Mouse (Mus musculus): Measurements from ENCODE around the gene Tmem252. TPM values are rescaled to one million over a fixed set of nuclear protein-coding genes. Genes with fewer than 3 reads are reported as not detected.
"Not testable (repeated sequence)": the region's sequence is repeated elsewhere in the genome, so short reads cannot be mapped to it uniquely, and the experiment has no call there.

Gene Tmem252
- polyA plus RNA-seq, 1 experiment = 0.40 TPM

DNA sequence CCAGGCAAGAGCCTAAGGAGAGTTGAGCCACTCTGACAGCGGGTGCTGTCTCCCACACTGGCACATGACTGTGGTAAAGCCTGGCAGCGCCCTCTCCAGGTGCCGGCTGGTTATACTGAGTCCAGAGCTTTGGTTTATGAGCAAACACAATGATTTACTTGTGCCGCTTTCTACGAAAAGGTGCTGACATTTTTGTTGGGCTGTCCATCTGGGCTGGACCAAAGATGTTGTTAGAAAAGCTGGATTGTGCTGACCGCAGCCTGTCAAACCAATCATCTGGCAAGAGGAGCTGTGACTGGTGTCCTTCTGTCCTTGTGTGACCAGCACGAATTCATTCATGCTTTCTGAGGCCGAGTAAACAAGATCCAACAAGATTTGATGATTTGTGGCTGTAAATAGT, 27.9 kb downstream of the Tmem252 start:
- no peak for TF ChIP-seq CTCF (IDR thresholded peaks at IDR 0.05; ENCODE audit: control insufficient read depth, insufficient read depth, low read length)
- TF ChIP-seq POLR2A (IDR thresholded peaks at IDR 0.05; ENCODE audit: borderline replicate concordance, control insufficient read depth, low read depth, low read length) = no peak
- Histone ChIP-seq H3K27ac (ENCODE audit: control insufficient read depth, insufficient read depth, low read depth, low read length, poor library complexity) (no peak overlapping the region), H3K4me1 (ENCODE audit: control insufficient read depth, insufficient read depth, low read length) (no peaks in the 10 kb centered on the region; the same call in 1 of the 2 replicates), H3K4me3 (replicated peaks; ENCODE audit: control insufficient read depth, low read depth, low read length) (no peak overlapping the region)
- 76% methylated on average over 8 of the region's 8 CpGs for WGBS

DNA sequence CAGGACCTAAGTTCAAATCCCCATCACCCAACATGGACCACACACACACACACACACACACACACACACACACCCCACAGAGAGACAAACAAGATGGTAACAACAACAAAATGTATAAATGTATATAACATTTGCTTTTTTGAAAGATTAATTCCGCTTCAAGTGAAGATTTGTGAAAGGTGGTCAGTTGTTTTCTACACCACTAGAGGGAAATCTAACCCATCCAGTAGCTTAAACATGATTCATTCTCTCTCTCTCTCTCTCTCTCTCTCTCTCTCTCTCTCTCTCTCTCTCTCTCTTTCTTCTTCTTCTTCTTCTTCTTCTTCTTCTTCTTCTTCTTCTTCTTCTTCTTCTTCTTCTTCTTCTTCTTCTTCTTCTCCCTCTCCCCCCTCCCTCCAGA, 29.4 kb downstream of the Tmem252 start:
- not testable (repeated sequence) for H3K4me3 ChIP-seq (replicated peaks; ENCODE audit: control insufficient read depth, low read depth, low read length); H3K27ac ChIP-seq (ENCODE audit: control insufficient read depth, insufficient read depth, low read depth, low read length, poor library complexity); H3K4me1 ChIP-seq (ENCODE audit: control insufficient read depth, insufficient read depth, low read length)
- WGBS = 39% methylated on average over 1 of the region's 1 CpGs

- Histone ChIP-seq H3K4me3 (replicated peaks; ENCODE audit: control insufficient read depth, low read depth, low read length) (no peak overlapping the region), H3K27ac (ENCODE audit: control insufficient read depth, insufficient read depth, low read depth, low read length, poor library complexity) (no peak overlapping the region), H3K4me1 (ENCODE audit: control insufficient read depth, insufficient read depth, low read length) (no peaks in the 10 kb centered on the region; the same call in 1 of the 2 replicates)
- TF ChIP-seq CTCF (IDR thresholded peaks at IDR 0.05; ENCODE audit: control insufficient read depth, insufficient read depth, low read length) (no peak), POLR2A (IDR thresholded peaks at IDR 0.05; ENCODE audit: borderline replicate concordance, control insufficient read depth, low read depth, low read length) (no peak)
- 41% methylated on average over 8 of the region's 8 CpGs for WGBS
Measured at GRCm38 (mm10) chr19:24703680-24704079, 29.9 kb downstream of the Tmem252 start.

GRCm38 (mm10) chr19:24704326-24704725, 30.5 kb downstream of the Tmem252 start:
- no peak overlapping the region for H3K4me3 ChIP-seq (replicated peaks; ENCODE audit: control insufficient read depth, low read depth, low read length)
- no peak for TF ChIP-seq CTCF (IDR thresholded peaks at IDR 0.05; ENCODE audit: control insufficient read depth, insufficient read depth, low read length)
- TF ChIP-seq POLR2A (IDR thresholded peaks at IDR 0.05; ENCODE audit: borderline replicate concordance, control insufficient read depth, low read depth, low read length) = no peak
- no peak overlapping the region for H3K27ac ChIP-seq (ENCODE audit: control insufficient read depth, insufficient read depth, low read depth, low read length, poor library complexity)
- H3K4me1 ChIP-seq (ENCODE audit: control insufficient read depth, insufficient read depth, low read length) = no peaks in the 10 kb centered on the region; the same call in 1 of the 2 replicates
- 69% methylated on average over 2 of the region's 2 CpGs for WGBS

GRCm38 (mm10) chr19:24705395-24705794, 31.6 kb downstream of the Tmem252 start:
- Histone ChIP-seq H3K27ac (ENCODE audit: control insufficient read depth, insufficient read depth, low read depth, low read length, poor library complexity) (no peak overlapping the region), H3K4me3 (replicated peaks; ENCODE audit: control insufficient read depth, low read depth, low read length) (no peak overlapping the region), H3K4me1 (ENCODE audit: control insufficient read depth, insufficient read depth, low read length) (no peaks in the 10 kb centered on the region)
- WGBS = 66% methylated on average over 1 of the region's 1 CpGs
- TF ChIP-seq POLR2A (IDR thresholded peaks at IDR 0.05; ENCODE audit: borderline replicate concordance, control insufficient read depth, low read depth, low read length) = no peak
- TF ChIP-seq CTCF (IDR thresholded peaks at IDR 0.05; ENCODE audit: control insufficient read depth, insufficient read depth, low read length) = no peak

GRCm38 (mm10) chr19:24707071-24707906, 33.5 kb downstream of the Tmem252 start:
- TF ChIP-seq POLR2A (IDR thresholded peaks at IDR 0.05; ENCODE audit: borderline replicate concordance, control insufficient read depth, low read depth, low read length) = no peak
- TF ChIP-seq CTCF (IDR thresholded peaks at IDR 0.05; ENCODE audit: control insufficient read depth, insufficient read depth, low read length) = no peak
- WGBS = 61% methylated on average over 7 of the region's 7 CpGs
- Histone ChIP-seq H3K27ac (ENCODE audit: control insufficient read depth, insufficient read depth, low read depth, low read length, poor library complexity) (no peak overlapping the region), H3K4me3 (replicated peaks; ENCODE audit: control insufficient read depth, low read depth, low read length) (no peak overlapping the region), H3K4me1 (ENCODE audit: control insufficient read depth, insufficient read depth, low read length) (no peaks in the 10 kb centered on the region)

DNA sequence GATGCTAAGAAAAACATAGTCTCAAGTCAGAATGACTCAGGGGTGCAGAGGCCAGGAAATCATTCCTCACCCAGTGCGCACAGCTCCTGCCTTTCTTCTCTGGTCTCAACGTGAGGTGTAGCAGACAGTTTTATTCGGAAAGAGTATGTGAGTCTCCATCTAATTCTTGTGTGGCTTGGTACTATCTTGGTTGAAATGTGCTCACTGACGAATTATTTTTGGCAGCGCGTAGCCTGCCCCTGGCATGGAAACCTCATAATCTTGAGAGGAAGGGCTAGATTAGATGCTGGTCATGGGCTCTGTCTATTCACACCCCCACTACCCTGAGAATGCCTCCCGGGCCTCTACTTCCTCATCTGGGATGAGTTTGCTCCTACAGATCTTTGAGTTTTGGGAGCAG, 34.2 kb downstream of the Tmem252 start:
- Histone ChIP-seq H3K4me3 (replicated peaks; ENCODE audit: control insufficient read depth, low read depth, low read length) (no peak overlapping the region), H3K4me1 (ENCODE audit: control insufficient read depth, insufficient read depth, low read length) (no peaks in the 10 kb centered on the region), H3K27ac (ENCODE audit: control insufficient read depth, insufficient read depth, low read depth, low read length, poor library complexity) (no peak overlapping the region)
- no peak for TF ChIP-seq POLR2A (IDR thresholded peaks at IDR 0.05; ENCODE audit: borderline replicate concordance, control insufficient read depth, low read depth, low read length)
- WGBS = 64% methylated on average over 7 of the region's 7 CpGs

GRCm38 (mm10) chr19:24716303-24717097, 42.7 kb downstream of the Tmem252 start:
- TF ChIP-seq POLR2A (IDR thresholded peaks at IDR 0.05; ENCODE audit: borderline replicate concordance, control insufficient read depth, low read depth, low read length) (no peak), CTCF (IDR thresholded peaks at IDR 0.05; ENCODE audit: control insufficient read depth, insufficient read depth, low read length) (no peak)
- Histone ChIP-seq H3K4me1 (ENCODE audit: control insufficient read depth, insufficient read depth, low read length) (no peaks in the 10 kb centered on the region), H3K4me3 (replicated peaks; ENCODE audit: control insufficient read depth, low read depth, low read length) (no peak overlapping the region), H3K27ac (ENCODE audit: control insufficient read depth, insufficient read depth, low read depth, low read length, poor library complexity) (no peak overlapping the region)
- WGBS = 76% methylated on average over 7 of the region's 7 CpGs
